Mouse (Mus musculus) liver, adult 2 months (tissue): Measurements from ENCODE around the gene Dpf3. TPM values are rescaled to one million over a fixed set of nuclear protein-coding genes. Genes with fewer than 3 reads are reported as not detected.

Experiments
- DNase-seq: peaks from one replicate; pipeline ENCODE4 v3.0.0-alpha.2; 2011; ENCODE audit warnings: low read depth, low spot score; ENCODE audit errors: extremely low read depth
- H3K27ac ChIP-seq: fragments of 200-500 bp; replicated peaks from 2 replicates; pipeline ENCODE4 v1.5.1; 2012; ENCODE audit warnings: low read depth, mild to moderate bottlenecking, control low read depth, inconsistent platforms, low read length; ENCODE audit not compliant: insufficient read depth
- H3K27me3 ChIP-seq: fragments of 200-500 bp; 2 replicates; pipeline ENCODE4 v1.6.1; 2012; ENCODE audit warnings: mild to moderate bottlenecking, moderate library complexity, low read length, inconsistent platforms; ENCODE audit not compliant: control insufficient read depth, insufficient read depth
- H3K36me3 ChIP-seq: fragments of 200-500 bp; 2 replicates; pipeline ENCODE4 v1.6.1; 2012; ENCODE audit warnings: low read length, inconsistent platforms; ENCODE audit not compliant: control insufficient read depth, insufficient read depth
- H3K4me1 ChIP-seq: fragments of 200-500 bp; 2 replicates; pipeline ENCODE4 v1.6.1; 2011; ENCODE audit warnings: low read length; ENCODE audit not compliant: control insufficient read depth, insufficient read depth
- H3K4me3 ChIP-seq: fragments of 200-500 bp; 2 replicates; pipeline ENCODE4 v1.5.1; 2011; ENCODE audit warnings: low read depth, mild to moderate bottlenecking, control low read depth, low read length, moderate library complexity; ENCODE audit not compliant: insufficient read depth
- H3K79me2 ChIP-seq: fragments of 200-500 bp; 2 replicates; pipeline ENCODE4 v1.6.1; 2012; ENCODE audit warnings: inconsistent platforms, mild to moderate bottlenecking, low read length, moderate library complexity; ENCODE audit not compliant: control insufficient read depth, insufficient read depth
- H3K9ac ChIP-seq: fragments of 200-500 bp; 2 replicates; pipeline ENCODE4 v1.6.1; 2012; ENCODE audit warnings: low read depth, mild to moderate bottlenecking, control low read depth, inconsistent platforms, low read length
- CTCF ChIP-seq: fragments of 200-500 bp; IDR thresholded peaks from 2 replicates; pipeline ENCODE4 v1.5.1; 2011; ENCODE audit warnings: low read depth, low read length, control low read depth
- POLR2A ChIP-seq: fragments of 200-500 bp; IDR thresholded peaks from 2 replicates; pipeline ENCODE4 v1.6.1; 2011; ENCODE audit warnings: low read length, control low read depth; ENCODE audit not compliant: insufficient read depth; ENCODE audit errors: extremely low read depth
- WGBS: fragments of 180-500 bp; shearing (Covaris S2); methylation state at CpG from one replicate; pipeline ENCODE4 v1.1.7; 2018; 5-methylcytosine and 5-hydroxymethylcytosine counted together
- polyA plus RNA-seq: library from polyadenylated mRNA; depleted of rRNA; stranded (reverse); fragments of >200 nt; gene quantifications from 2 replicates; pipeline ENCODE4 v1.2.3, GENCODE M21; 2012
- total RNA-seq: library from RNA; depleted of rRNA; stranded (reverse); fragments of >200 nt; gene quantifications from 2 replicates; pipeline ENCODE4 v1.2.3, GENCODE M21; 2014

The Dpf3 gene
- total and polyA plus RNA-seq, 2 experiments: 1.6 to 2.4 TPM

DNA sequence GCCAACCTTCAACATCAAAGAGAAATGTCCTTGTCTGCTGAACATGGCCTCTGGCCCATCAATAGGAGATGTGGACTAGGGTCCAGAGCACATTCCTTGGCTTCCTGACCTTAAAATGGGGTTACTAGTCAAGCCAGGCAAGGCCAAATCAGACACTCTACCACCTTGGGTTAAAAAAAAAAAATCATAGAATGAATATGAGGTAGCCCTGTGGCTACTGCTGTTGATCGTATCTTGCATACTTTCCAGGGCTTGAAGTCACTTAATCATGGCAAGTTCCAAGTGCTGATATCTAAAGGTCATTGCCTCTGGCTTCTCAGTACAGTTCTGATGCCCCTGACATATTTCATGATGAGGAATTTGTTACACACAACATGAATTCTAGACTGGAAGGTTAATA is 160.1 kb downstream of the Dpf3 start:
- TF ChIP-seq POLR2A (no peak), CTCF (no peak)
- Histone ChIP-seq H3K9ac (no peak overlapping the region), H3K27me3 (no peaks in the 10 kb centered on the region), H3K4me1 (peaks cover 3% of the 10 kb centered on the region), H3K27ac (no peak overlapping the region), H3K79me2 (no peaks in the 10 kb centered on the region), H3K4me3 (no peak overlapping the region), H3K36me3 (no peaks in the 10 kb centered on the region)
- peak; percentile 9 for DNase-seq
- 95% methylated on average over 1 of the region's 1 CpGs for WGBS

DNA sequence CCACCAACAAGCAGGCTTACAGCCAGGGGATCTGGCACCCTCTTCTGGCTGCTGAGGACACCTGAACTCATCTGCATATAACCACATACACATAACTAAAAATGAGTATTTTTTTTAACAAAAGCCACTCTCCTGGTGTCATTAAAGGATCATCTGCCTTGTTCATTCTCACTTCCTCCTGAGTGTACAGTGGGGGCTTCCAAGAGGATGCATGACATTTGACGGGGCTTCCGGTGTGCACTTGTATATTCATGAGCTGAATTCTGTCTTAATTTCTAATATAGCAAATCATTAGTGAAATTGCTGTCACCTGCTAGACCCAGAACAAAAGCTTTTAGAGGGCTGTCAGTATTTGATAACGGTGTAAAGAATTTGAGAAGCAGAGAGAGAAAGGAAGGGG is 166.8 kb downstream of the Dpf3 start:
- no peak overlapping the region for H3K4me3 ChIP-seq
- WGBS: 90% methylated on average over 3 of the region's 3 CpGs

DNA sequence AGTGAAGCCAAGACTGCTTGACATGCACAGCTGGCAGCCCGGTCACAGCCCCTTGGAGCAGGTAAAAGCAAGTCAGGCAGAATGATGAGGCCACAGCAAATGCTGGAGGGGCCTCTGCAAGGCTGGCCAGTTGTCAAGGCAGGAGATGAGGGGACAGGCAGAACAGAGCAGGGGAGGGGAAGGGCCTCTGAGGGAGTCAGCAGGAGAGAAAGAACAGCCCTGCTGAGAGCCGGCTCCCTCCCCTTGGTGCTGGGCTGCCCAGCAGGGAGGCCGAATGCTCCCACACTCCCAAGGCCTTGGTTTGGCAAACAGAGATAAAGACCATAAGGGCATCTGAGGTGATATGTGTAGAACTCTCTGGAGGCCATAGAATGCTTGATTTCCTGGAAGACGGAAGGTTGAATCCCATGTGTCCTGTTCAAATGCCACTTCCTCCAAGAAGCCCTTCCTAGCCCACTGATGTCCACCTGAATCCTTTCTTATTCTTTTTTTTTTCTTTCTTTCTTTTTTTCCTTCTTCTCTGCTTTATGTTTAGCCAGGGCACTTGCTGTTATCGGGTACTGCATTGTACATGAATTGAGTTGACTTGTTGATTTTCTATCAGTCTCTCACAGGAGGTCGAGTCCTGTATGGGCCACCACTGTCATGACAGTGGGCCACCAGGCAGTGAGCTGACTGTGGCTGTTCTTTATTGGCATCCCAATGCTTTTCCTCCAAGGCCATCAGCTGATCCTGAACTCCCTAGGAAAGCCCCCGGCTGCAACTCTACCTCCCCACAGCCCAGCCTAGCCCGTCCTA is 169.7 kb downstream of the Dpf3 start:
- 90% methylated on average over 8 of the region's 8 CpGs for WGBS
- no peaks in the 10 kb centered on the region for H3K36me3 ChIP-seq
- no peak for DNase-seq

More for the DNA sequence above, 166.8 kb downstream of the Dpf3 start:
- DNase-seq: no peak
- no peak overlapping the region for H3K27ac ChIP-seq
- no peak for TF ChIP-seq POLR2A
- TF ChIP-seq CTCF: no peak
- no peaks in the 10 kb centered on the region for H3K79me2 ChIP-seq
- H3K27me3 ChIP-seq: no peaks in the 10 kb centered on the region
- H3K9ac ChIP-seq: no peak overlapping the region
- H3K36me3 ChIP-seq: no peaks in the 10 kb centered on the region
- H3K4me1 ChIP-seq: no peaks in the 10 kb centered on the region

DNA sequence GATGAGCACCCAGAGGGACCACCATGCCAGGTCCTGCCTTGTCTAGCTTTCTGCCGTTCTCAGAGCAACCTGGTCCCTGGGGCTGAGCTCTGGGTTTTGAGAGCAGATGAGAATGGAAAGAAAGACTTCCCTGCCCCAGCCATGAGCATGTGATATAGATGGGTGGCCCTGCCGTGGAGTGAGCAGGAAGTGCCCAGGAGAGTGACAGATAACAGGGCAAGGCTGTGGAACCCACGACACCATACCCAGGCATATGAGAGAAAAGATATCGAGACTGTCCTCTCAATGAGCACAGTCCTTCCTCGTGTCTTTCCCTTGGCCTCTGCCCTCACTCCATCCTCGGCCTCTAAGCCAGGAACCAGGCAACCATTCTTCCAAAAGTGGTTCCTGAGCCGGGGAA is 172.8 kb downstream of the Dpf3 start:
- 82% methylated on average over 7 of the region's 7 CpGs for WGBS
- H3K79me2 ChIP-seq: no peaks in the 10 kb centered on the region
- TF ChIP-seq CTCF: no peak
- no peak for TF ChIP-seq POLR2A

More for the DNA sequence above, 169.7 kb downstream of the Dpf3 start:
- no peaks in the 10 kb centered on the region for H3K4me1 ChIP-seq
- TF ChIP-seq CTCF (no peak), POLR2A (no peak)
- H3K27ac ChIP-seq: no peak overlapping the region
- no peaks in the 10 kb centered on the region for H3K79me2 ChIP-seq
- no peak overlapping the region for H3K4me3 ChIP-seq
- no peak overlapping the region for H3K9ac ChIP-seq
- H3K27me3 ChIP-seq: no peaks in the 10 kb centered on the region

DNA sequence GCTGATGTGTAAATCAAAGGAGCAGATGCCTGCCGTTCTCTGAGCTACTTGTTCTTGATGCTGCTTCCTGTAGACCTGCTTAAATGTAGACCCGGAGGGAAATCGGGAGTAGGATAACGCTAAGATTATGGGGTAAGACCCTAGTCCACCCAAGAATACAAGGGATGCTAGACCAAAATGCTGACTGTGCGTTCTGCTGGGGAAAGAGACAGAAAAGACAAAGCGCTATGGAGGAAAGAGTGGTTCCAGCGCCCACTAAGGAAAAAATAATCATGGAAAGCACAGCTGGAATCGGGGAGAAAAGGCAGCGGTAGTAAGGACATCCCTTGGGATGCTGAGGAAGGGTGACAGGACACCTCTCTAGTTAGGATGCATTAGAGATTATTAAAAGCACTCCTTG is 174.7 kb downstream of the Dpf3 start:
- Histone ChIP-seq H3K4me3 (no peak overlapping the region), H3K9ac (no peak overlapping the region), H3K27ac (no peak overlapping the region), H3K4me1 (no peaks in the 10 kb centered on the region), H3K79me2 (no peaks in the 10 kb centered on the region), H3K36me3 (no peaks in the 10 kb centered on the region), H3K27me3 (no peaks in the 10 kb centered on the region)
- DNase-seq: no peak
- WGBS: 95% methylated on average over 9 of the region's 9 CpGs
- no peak for TF ChIP-seq POLR2A
- no peak for TF ChIP-seq CTCF

More for the DNA sequence above, 172.8 kb downstream of the Dpf3 start:
- Histone ChIP-seq H3K4me1 (no peaks in the 10 kb centered on the region), H3K9ac (no peak overlapping the region), H3K36me3 (no peaks in the 10 kb centered on the region), H3K4me3 (no peak overlapping the region), H3K27ac (no peak overlapping the region), H3K27me3 (no peaks in the 10 kb centered on the region)
- DNase-seq: no peak

DNA sequence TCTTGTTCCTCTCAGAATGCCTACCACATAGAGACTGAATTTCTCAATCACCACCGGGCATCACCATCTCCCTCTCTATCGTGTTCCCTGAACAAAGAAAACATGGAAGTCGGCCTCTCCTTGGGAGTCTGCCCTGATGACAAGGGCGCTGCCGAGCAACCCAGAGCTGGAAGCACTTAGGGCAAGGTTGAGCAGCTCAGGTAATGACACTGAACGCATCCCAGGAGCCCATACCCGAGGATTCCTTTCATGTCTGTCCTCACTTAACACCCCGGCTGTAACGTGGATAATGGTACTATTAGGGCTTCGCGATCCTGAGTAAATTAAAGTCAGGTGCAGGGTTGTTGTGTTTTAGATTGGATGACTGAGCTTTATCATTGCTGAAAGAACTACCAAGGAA is 176.9 kb downstream of the Dpf3 start:
- no peak for DNase-seq
- no peaks in the 10 kb centered on the region for H3K4me1 ChIP-seq
- no peaks in the 10 kb centered on the region for H3K27me3 ChIP-seq
- H3K27ac ChIP-seq: no peak overlapping the region
- WGBS: 76% methylated on average over 11 of the region's 11 CpGs
- H3K4me3 ChIP-seq: no peak overlapping the region
- no peak overlapping the region for H3K9ac ChIP-seq
- TF ChIP-seq POLR2A: no peak
- TF ChIP-seq CTCF: no peak
- no peaks in the 10 kb centered on the region for H3K36me3 ChIP-seq
- no peaks in the 10 kb centered on the region for H3K79me2 ChIP-seq
